Mouse (Mus musculus): ENCODE results near the gene Ncf4.

The Ncf4 gene

GRCm38 (mm10) chr15:78310971-78311370 lies 66.4 kb downstream of the Ncf4 start:
- no peak for DNase-seq (ENCODE audit: low read depth, low spot score)

Data from ZHBTc4 (cell line).